Mouse (Mus musculus): ENCODE data around the gene Galc. TPM values are rescaled to one million over a fixed set of nuclear protein-coding genes. Genes with fewer than 3 reads are reported as not detected.

The Galc gene
- total and polyA plus RNA-seq, 3 experiments = not detected

DNA sequence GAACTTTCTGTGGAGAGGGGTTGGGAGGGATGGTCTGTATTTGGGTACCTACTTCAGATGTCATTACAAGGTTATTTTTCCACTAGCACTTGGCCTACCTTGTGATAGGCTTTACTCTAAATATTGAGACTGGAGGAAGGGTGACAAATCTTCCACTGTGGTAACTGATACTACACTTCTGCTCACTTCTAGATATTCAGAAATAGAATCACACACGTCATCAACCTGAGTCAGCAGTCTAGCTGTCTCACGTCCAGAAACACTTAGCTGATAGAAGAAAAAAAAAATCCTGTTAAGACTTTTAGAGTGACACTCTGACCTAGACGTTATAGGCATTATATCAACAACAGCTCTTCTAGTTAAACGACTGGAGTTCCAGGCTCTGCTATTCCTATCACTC lies 33.0 kb upstream of the Galc start:
- H3K36me3 ChIP-seq (ENCODE audit: control insufficient read depth in 1 of 2, insufficient read depth in 2 of 2, low read length in 2 of 2) = no peaks in the 10 kb centered on the region
- no peaks in the 10 kb centered on the region for H3K27me3 ChIP-seq (ENCODE audit: control insufficient read depth in 1 of 2, insufficient read depth in 2 of 2, low read length in 2 of 2)
- TF ChIP-seq GABPA (IDR thresholded peaks at IDR 0.05; ENCODE audit: low read depth, low read length) = no peak
- no peaks in the 10 kb centered on the region for H3K9me3 ChIP-seq (replicated peaks; ENCODE audit: insufficient read depth, low read length)
- H3K79me2 ChIP-seq (ENCODE audit: control insufficient read depth, insufficient read depth, low read length, poor library complexity) = no peaks in the 10 kb centered on the region
- no peak for DNase-seq (ENCODE audit: low read depth, low spot score)
- no peaks in the 10 kb centered on the region for H3K4me1 ChIP-seq (ENCODE audit: control insufficient read depth in 1 of 2, insufficient read depth in 2 of 2, low read length in 2 of 2)
- H3K9ac ChIP-seq (ENCODE audit: control insufficient read depth, low read depth, low read length, poor library complexity, severe bottlenecking) = no peak overlapping the region
- H3K27ac ChIP-seq (ENCODE audit: control insufficient read depth, low read depth, low read length) = no peak overlapping the region
- H3K4me3 ChIP-seq (ENCODE audit: control insufficient read depth in 1 of 2, insufficient read depth in 1 of 2, low read depth in 2 of 2, low read length in 2 of 2) = no peak overlapping the region

DNA sequence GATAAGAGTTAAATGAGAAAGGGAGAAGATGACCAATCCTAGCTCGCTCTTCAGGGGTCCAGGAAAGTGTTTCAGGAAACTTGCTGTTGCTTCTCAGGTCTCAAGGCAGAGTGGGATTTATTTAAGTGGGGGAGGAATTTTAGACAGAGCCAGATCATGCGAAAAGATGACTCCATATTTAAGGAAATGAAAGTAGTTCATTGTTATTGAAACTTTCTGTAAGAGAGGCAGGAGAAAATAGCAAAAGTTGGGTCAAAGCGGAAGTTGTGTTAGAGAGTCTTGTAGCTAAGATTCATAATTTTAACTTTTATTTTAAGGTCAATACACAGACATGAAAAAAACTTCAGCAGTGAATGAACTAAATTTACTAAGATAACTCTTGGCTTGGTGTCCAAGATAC lies 31.2 kb upstream of the Galc start:
- Histone ChIP-seq H3K9me3 (replicated peaks; ENCODE audit: insufficient read depth, low read length) (no peaks in the 10 kb centered on the region), H3K9ac (ENCODE audit: control insufficient read depth, low read depth, low read length, poor library complexity, severe bottlenecking) (no peak overlapping the region), H3K27me3 (ENCODE audit: control insufficient read depth in 1 of 2, insufficient read depth in 2 of 2, low read length in 2 of 2) (no peaks in the 10 kb centered on the region), H3K4me1 (ENCODE audit: control insufficient read depth in 1 of 2, insufficient read depth in 2 of 2, low read length in 2 of 2) (no peaks in the 10 kb centered on the region), H3K27ac (ENCODE audit: control insufficient read depth, low read depth, low read length) (no peak overlapping the region), H3K4me3 (ENCODE audit: control insufficient read depth in 1 of 2, insufficient read depth in 1 of 2, low read depth in 2 of 2, low read length in 2 of 2) (no peak overlapping the region), H3K36me3 (ENCODE audit: control insufficient read depth in 1 of 2, insufficient read depth in 2 of 2, low read length in 2 of 2) (no peaks in the 10 kb centered on the region), H3K79me2 (ENCODE audit: control insufficient read depth, insufficient read depth, low read length, poor library complexity) (no peaks in the 10 kb centered on the region)
- no peak for DNase-seq (ENCODE audit: low read depth, low spot score)
- TF ChIP-seq NRF1 (IDR thresholded peaks at IDR 0.05; ENCODE audit: insufficient read depth, low read depth, low read length, poor library complexity, severe bottlenecking) (no peak), JUND (IDR thresholded peaks at IDR 0.05; ENCODE audit: low read depth, low read length) (no peak), GABPA (IDR thresholded peaks at IDR 0.05; ENCODE audit: low read depth, low read length) (no peak), MYB (IDR thresholded peaks at IDR 0.05; ENCODE audit: low read depth, low read length) (no peak), MAFK (IDR thresholded peaks at IDR 0.05; ENCODE audit: borderline replicate concordance, low read depth, low read length) (no peak), MYC (IDR thresholded peaks at IDR 0.05; ENCODE audit: low read depth, low read length) (no peak), BHLHE40 (IDR thresholded peaks at IDR 0.05; ENCODE audit: borderline replicate concordance, low read depth, low read length) (no peak), KAT2A (conservative IDR thresholded peaks at IDR 0.05; ENCODE audit: low read depth, low read length) (no peak)

DNA sequence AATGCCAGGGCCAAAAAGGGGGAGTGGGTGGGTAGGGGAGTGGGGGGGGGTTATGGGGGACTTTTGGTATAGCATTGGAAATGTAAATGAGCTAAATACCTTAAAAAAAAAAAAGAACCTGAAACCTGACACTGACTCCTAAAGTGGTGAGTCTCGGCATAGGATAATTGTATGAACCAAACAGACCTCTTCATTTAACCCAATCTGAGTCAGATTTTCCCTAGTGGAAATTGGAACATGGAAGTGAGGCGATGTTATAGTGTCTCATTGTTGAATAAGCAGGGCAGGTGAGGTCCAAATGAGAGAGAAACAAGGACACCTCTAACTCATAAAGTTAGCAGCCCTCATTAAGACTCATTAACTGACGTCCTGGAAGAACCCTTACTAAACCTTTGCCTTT lies 25.2 kb upstream of the Galc start:
- Histone ChIP-seq H3K9me3 (replicated peaks; ENCODE audit: insufficient read depth, low read length) (no peaks in the 10 kb centered on the region), H3K27me3 (ENCODE audit: control insufficient read depth in 1 of 2, insufficient read depth in 2 of 2, low read length in 2 of 2) (no peaks in the 10 kb centered on the region), H3K36me3 (ENCODE audit: control insufficient read depth in 1 of 2, insufficient read depth in 2 of 2, low read length in 2 of 2) (no peaks in the 10 kb centered on the region), H3K79me2 (ENCODE audit: control insufficient read depth, insufficient read depth, low read length, poor library complexity) (no peaks in the 10 kb centered on the region), H3K27ac (ENCODE audit: control insufficient read depth, low read depth, low read length) (no peak overlapping the region), H3K9ac (ENCODE audit: control insufficient read depth, low read depth, low read length, poor library complexity, severe bottlenecking) (no peak overlapping the region), H3K4me3 (ENCODE audit: control insufficient read depth in 1 of 2, insufficient read depth in 1 of 2, low read depth in 2 of 2, low read length in 2 of 2) (no peak overlapping the region), H3K4me1 (ENCODE audit: control insufficient read depth in 1 of 2, insufficient read depth in 2 of 2, low read length in 2 of 2) (no peaks in the 10 kb centered on the region)
- TF ChIP-seq USF1 (IDR thresholded peaks at IDR 0.05; ENCODE audit: low read depth, low read length) (no peak), MYC (IDR thresholded peaks at IDR 0.05; ENCODE audit: low read depth, low read length) (no peak), ZKSCAN1 (IDR thresholded peaks at IDR 0.05; ENCODE audit: low read depth, low read length) (no peak), ZC3H11A (IDR thresholded peaks at IDR 0.05; ENCODE audit: low read depth, low read length) (no peak), USF2 (IDR thresholded peaks at IDR 0.05; ENCODE audit: borderline replicate concordance in 1 of 2, insufficient read depth in 1 of 2, low read depth in 1 of 2, low read length in 2 of 2) (no peak), ZMIZ1 (IDR thresholded peaks at IDR 0.05; ENCODE audit: low read depth, low read length) (no peak), MAFK (IDR thresholded peaks at IDR 0.05; ENCODE audit: borderline replicate concordance, low read depth, low read length) (no peak), ELF1 (IDR thresholded peaks at IDR 0.05; ENCODE audit: low read depth, low read length) (no peak), BHLHE40 (IDR thresholded peaks at IDR 0.05; ENCODE audit: borderline replicate concordance, low read depth, low read length) (no peak), MYB (IDR thresholded peaks at IDR 0.05; ENCODE audit: low read depth, low read length) (no peak), GATA1 (IDR thresholded peaks at IDR 0.05; ENCODE audit: low read depth, low read length) (no peak), NELFE (IDR thresholded peaks at IDR 0.05; ENCODE audit: low read depth, low read length) (no peak), CTCF (IDR thresholded peaks at IDR 0.05 in 2 of 3, conservative IDR thresholded peaks at IDR 0.05 in 1 of 3; ENCODE audit: control insufficient read depth in 1 of 3, insufficient read depth in 1 of 3, low read depth in 2 of 3, low read length in 3 of 3, poor library complexity in 1 of 3, severe bottlenecking in 1 of 3) (no peak), KAT2A (conservative IDR thresholded peaks at IDR 0.05; ENCODE audit: low read depth, low read length) (no peak)
- no peak for DNase-seq (ENCODE audit: low read depth, low spot score)

All from MEL (cell line).